Mouse (Mus musculus): ENCODE results near the gene Scyl2.

Gene Scyl2

GRCm38 (mm10) chr10:89595514-89595913 is 90.6 kb downstream of the Scyl2 start:
- no peak for DNase-seq (ENCODE audit: low spot score)

GRCm38 (mm10) chr10:89594309-89594708 is 91.8 kb downstream of the Scyl2 start:
- DNase-seq (ENCODE audit: low spot score), result no peak

GRCm38 (mm10) chr10:89592797-89593196 is 93.3 kb downstream of the Scyl2 start:
- DNase-seq (ENCODE audit: low spot score), result no peak

- DNase-seq (ENCODE audit: low spot score), result no peak
Observed at GRCm38 (mm10) chr10:89589877-89590276, 96.2 kb downstream of the Scyl2 start.

Measured in ovary, adult 18-20 months (tissue).